Mouse (Mus musculus) thymus, postnatal 14 days (tissue): ENCODE results near the gene Enpp3.

Experiments
- DNase-seq: peaks from one replicate; pipeline ENCODE4 v3.0.0; 2021

The Enpp3 gene

GRCm38 (mm10) chr10:24758326-24758915, 84.2 kb downstream of the Enpp3 start:
- DNase-seq, result no peak

- DNase-seq, result no peak
These were observed 87.6 kb downstream of the Enpp3 start for GRCm38 (mm10) chr10:24754874-24755540.

- peak; percentile 66 for DNase-seq
These were observed 88.3 kb downstream of the Enpp3 start for GRCm38 (mm10) chr10:24754251-24754835.

- peak; percentile 24 for DNase-seq
These were observed 88.9 kb downstream of the Enpp3 start for GRCm38 (mm10) chr10:24753536-24754250.

GRCm38 (mm10) chr10:24742950-24743487, 99.6 kb downstream of the Enpp3 start:
- no peak for DNase-seq

- no peak for DNase-seq
These were observed 101.1 kb downstream of the Enpp3 start for GRCm38 (mm10) chr10:24741229-24742198.

GRCm38 (mm10) chr10:24739171-24739570, 103.5 kb downstream of the Enpp3 start:
- DNase-seq, result no peak

- DNase-seq, result no peak
These were observed 104.2 kb downstream of the Enpp3 start for GRCm38 (mm10) chr10:24738456-24738855.

GRCm38 (mm10) chr10:24735027-24735777, 107.4 kb downstream of the Enpp3 start:
- no peak for DNase-seq

GRCm38 (mm10) chr10:24727478-24727877, 115.1 kb downstream of the Enpp3 start:
- no peak for DNase-seq

- no peak for DNase-seq
These were observed 117.4 kb downstream of the Enpp3 start for GRCm38 (mm10) chr10:24725197-24725596.
